Mouse (Mus musculus) CH12.LX (cell line): ENCODE results near the gene Dna2. TPM values are rescaled to one million over a fixed set of nuclear protein-coding genes. Genes with fewer than 3 reads are reported as not detected.

Source experiments
- DNase-seq: peaks from one replicate; pipeline ENCODE4 v3.0.0-alpha.2; 2013; ENCODE audit errors: extremely low read depth
- H3K27ac ChIP-seq: 2 replicates; pipeline ENCODE4 v1.5.1; 2012; ENCODE audit warnings: low read depth, mild to moderate bottlenecking, control low read depth, moderate library complexity; ENCODE audit not compliant: insufficient read depth
- H3K27me3 ChIP-seq: replicated peaks from 2 replicates; pipeline ENCODE3; 2012; ENCODE audit warnings: inconsistent platforms
- H3K36me3 ChIP-seq, 2 experiments: replicated peaks in 1 of 2; 2 replicates each; pipeline versions ENCODE3 to v1.6.1; 2012; ENCODE audit warnings: inconsistent platforms in 1 of 2, low read length in 1 of 2, mild to moderate bottlenecking in 1 of 2, mixed read lengths in 1 of 2, moderate library complexity in 1 of 2; ENCODE audit not compliant: control insufficient read depth in 1 of 2, insufficient read depth in 1 of 2
- H3K4me1 ChIP-seq, 2 experiments: 2 replicates each; pipeline ENCODE4 v1.6.1; 2012; ENCODE audit warnings: inconsistent platforms in 1 of 2, moderate library complexity in 1 of 2; ENCODE audit not compliant: insufficient read depth in 2 of 2, control insufficient read depth in 1 of 2
- H3K4me2 ChIP-seq: 2 replicates; pipeline ENCODE4 v1.6.1; 2012; ENCODE audit warnings: low read depth, mild to moderate bottlenecking, control low read depth; ENCODE audit not compliant: poor library complexity, insufficient read depth, severe bottlenecking
- H3K4me3 ChIP-seq, 3 experiments: fragments of 150-350 bp in 1 of 3; sonication (generic) in 1 of 3; replicated peaks in 1 of 3; 2 replicates each; pipeline versions ENCODE3 to v1.5.1; 2011 to 2012; ENCODE audit warnings: low read depth in 2 of 3, low read length in 2 of 3, mild to moderate bottlenecking in 2 of 3, moderate library complexity in 2 of 3, control low read depth in 1 of 3, improper control_type of control experiment in 1 of 3, inconsistent platforms in 1 of 3, mixed read lengths in 1 of 3; ENCODE audit not compliant: poor library complexity in 1 of 3
- H3K79me2 ChIP-seq: replicated peaks from 2 replicates; pipeline ENCODE4 v1.6.1; 2012; ENCODE audit warnings: mild to moderate bottlenecking, moderate library complexity; ENCODE audit not compliant: control insufficient read depth, poor library complexity, insufficient read depth, severe bottlenecking; ENCODE audit errors: extremely low read depth
- H3K9ac ChIP-seq: 2 replicates; pipeline ENCODE4 v1.6.1; 2012; ENCODE audit warnings: low read depth, mild to moderate bottlenecking, control low read depth, moderate library complexity; ENCODE audit not compliant: insufficient read depth
- H3K9me3 ChIP-seq: replicated peaks from 2 replicates; pipeline ENCODE3; 2012; ENCODE audit warnings: low read length, inconsistent platforms, mixed read lengths
- BHLHE40 ChIP-seq: IDR thresholded peaks from 2 replicates; pipeline ENCODE4 v1.6.1; 2011; ENCODE audit warnings: mild to moderate bottlenecking, low read depth, low read length, improper control_type of control experiment
- CHD1 ChIP-seq: IDR thresholded peaks from 2 replicates; pipeline ENCODE4 v1.6.1; 2012; ENCODE audit warnings: low read depth, low read length, improper control_type of control experiment, inconsistent platforms
- CHD2 ChIP-seq: IDR thresholded peaks from 2 replicates; pipeline ENCODE4 v1.6.1; 2011; ENCODE audit warnings: low read length, improper control_type of control experiment
- CTCF ChIP-seq, 2 experiments: IDR thresholded peaks in 1 of 2; conservative IDR thresholded peaks in 1 of 2; 2 replicates each; pipeline ENCODE4 v1.5.1; 2011 to 2012; ENCODE audit warnings: low read depth in 2 of 2, low read length in 2 of 2, improper control_type of control experiment in 1 of 2, inconsistent platforms in 1 of 2, mild to moderate bottlenecking in 1 of 2, moderate library complexity in 1 of 2
- E2F4 ChIP-seq: IDR thresholded peaks from 2 replicates; pipeline ENCODE4 v1.6.1; 2011; ENCODE audit warnings: low read depth, low read length, improper control_type of control experiment; ENCODE audit not compliant: insufficient replicate concordance
- EP300 ChIP-seq: IDR thresholded peaks from 2 replicates; pipeline ENCODE4 v1.6.1; 2011; ENCODE audit warnings: low read length, improper control_type of control experiment
- ETS1 ChIP-seq: conservative IDR thresholded peaks from 2 replicates; pipeline ENCODE4 v1.6.1; 2012; ENCODE audit warnings: low read depth, mild to moderate bottlenecking, inconsistent platforms, low read length, improper control_type of control experiment, moderate library complexity
- GABPA ChIP-seq: IDR thresholded peaks from 2 replicates; pipeline ENCODE4 v1.6.1; 2012; ENCODE audit warnings: low read depth, low read length, improper control_type of control experiment, inconsistent platforms; ENCODE audit not compliant: insufficient replicate concordance
- HCFC1 ChIP-seq: IDR thresholded peaks from 2 replicates; pipeline ENCODE4 v1.6.1; 2012; ENCODE audit warnings: low read depth, mild to moderate bottlenecking, inconsistent platforms, low read length, improper control_type of control experiment
- IRF4 ChIP-seq: IDR thresholded peaks from 2 replicates; pipeline ENCODE4 v1.6.1; 2014; ENCODE audit warnings: low read depth, mild to moderate bottlenecking, inconsistent platforms, low read length, improper control_type of control experiment
- JUN ChIP-seq: IDR thresholded peaks from 2 replicates; pipeline ENCODE4 v1.6.1; 2011; ENCODE audit warnings: low read depth, mild to moderate bottlenecking, low read length, improper control_type of control experiment, moderate library complexity; ENCODE audit not compliant: insufficient read depth
- JUND ChIP-seq: conservative IDR thresholded peaks from 2 replicates; pipeline ENCODE4 v1.6.1; 2011; ENCODE audit warnings: low read depth, low read length, improper control_type of control experiment
- KAT2A ChIP-seq: IDR thresholded peaks from 2 replicates; pipeline ENCODE4 v1.6.1; 2012; ENCODE audit warnings: low read length, improper control_type of control experiment, inconsistent platforms; ENCODE audit not compliant: insufficient replicate concordance
- MAX ChIP-seq: IDR thresholded peaks from 2 replicates; pipeline ENCODE4 v1.6.1; 2011; ENCODE audit warnings: low read length, improper control_type of control experiment
- MEF2A ChIP-seq: IDR thresholded peaks from 2 replicates; pipeline ENCODE4 v1.6.1; 2014; ENCODE audit warnings: low read depth, mild to moderate bottlenecking, inconsistent platforms, low read length, improper control_type of control experiment, borderline replicate concordance
- MYC ChIP-seq: IDR thresholded peaks from 2 replicates; pipeline ENCODE4 v1.6.1; 2011; ENCODE audit warnings: low read depth, mild to moderate bottlenecking, improper control_type of control experiment, low read length
- NELFE ChIP-seq: IDR thresholded peaks from 2 replicates; pipeline ENCODE4 v1.6.1; 2011; ENCODE audit warnings: low read depth, low read length, improper control_type of control experiment
- NRF1 ChIP-seq: IDR thresholded peaks from 2 replicates; pipeline ENCODE4 v1.6.1; 2014; ENCODE audit warnings: low read depth, mild to moderate bottlenecking, inconsistent platforms, low read length, improper control_type of control experiment, moderate library complexity
- POLR2AphosphoS2 ChIP-seq: IDR thresholded peaks from 2 replicates; pipeline ENCODE4 v1.6.1; 2011; ENCODE audit warnings: low read depth, low read length, improper control_type of control experiment
- RAD21 ChIP-seq: IDR thresholded peaks from 2 replicates; pipeline ENCODE4 v1.6.1; 2011; ENCODE audit warnings: low read depth, mild to moderate bottlenecking, low read length, improper control_type of control experiment, moderate library complexity
- RCOR1 ChIP-seq: conservative IDR thresholded peaks from 2 replicates; pipeline ENCODE4 v1.6.1; 2012; ENCODE audit warnings: low read depth, mild to moderate bottlenecking, inconsistent platforms, low read length, improper control_type of control experiment
- SMC3 ChIP-seq: IDR thresholded peaks from 2 replicates; pipeline ENCODE4 v1.6.1; 2011; ENCODE audit warnings: low read depth, low read length, improper control_type of control experiment
- USF2 ChIP-seq: conservative IDR thresholded peaks from 2 replicates; pipeline ENCODE4 v1.6.1; 2011; ENCODE audit warnings: low read depth, low read length, improper control_type of control experiment
- ZC3H11A ChIP-seq: IDR thresholded peaks from 2 replicates; pipeline ENCODE4 v1.6.1; 2012; ENCODE audit warnings: low read depth, mild to moderate bottlenecking, inconsistent platforms, low read length, improper control_type of control experiment
- ZKSCAN1 ChIP-seq: IDR thresholded peaks from 2 replicates; pipeline ENCODE4 v1.6.1; 2012; ENCODE audit warnings: low read depth, inconsistent platforms, low read length, improper control_type of control experiment, borderline replicate concordance
- ZMIZ1 ChIP-seq: IDR thresholded peaks from 2 replicates; pipeline ENCODE4 v1.6.1; 2012; ENCODE audit warnings: low read depth, mild to moderate bottlenecking, inconsistent platforms, low read length, improper control_type of control experiment
- ZNF384 ChIP-seq: IDR thresholded peaks from 2 replicates; pipeline ENCODE4 v1.6.1; 2012; ENCODE audit warnings: low read depth, low read length, improper control_type of control experiment, inconsistent platforms
- dilution Hi-C: fragments of 300-500 bp; cut with MboI; formaldehyde crosslinking; loops from 2 replicates; pipeline ENCODE4 v1.14.3; 2020; ENCODE audit warnings: low sequenced_read_pairs; ENCODE audit not compliant: extremely low pct_unique_long_range_greater_than_20kb, extremely low pct_ligation_motif_present
- in situ Hi-C: fragments of 300-500 bp; cut with MboI; formaldehyde crosslinking; loops from 3 replicates; pipeline ENCODE4 v1.14.3; 2019; ENCODE audit warnings: low sequenced_read_pairs, low pct_ligation_motif_present, low pct_unique_long_range_greater_than_20kb, mixed read lengths
- polyA plus RNA-seq: library from polyadenylated mRNA; unstranded; fragments of >175 nt; gene quantifications from 2 replicates; pipeline ENCODE4 v1.2.1, GENCODE M21; 2012; ENCODE audit warnings: low read depth; ENCODE audit not compliant: insufficient read length
- total RNA-seq, 2 experiments: library from RNA; depleted of rRNA; stranded (reverse); fragments of 300-350 nt in 1 of 2; fragments of >200 nt in 1 of 2; gene quantifications; 2 replicates each; pipeline ENCODE4 v1.2.3; 2012 to 2014

The Dna2 gene
- total and polyA plus RNA-seq, 3 experiments, result 31.7 to 38.6 (median 33.4) TPM

DNA sequence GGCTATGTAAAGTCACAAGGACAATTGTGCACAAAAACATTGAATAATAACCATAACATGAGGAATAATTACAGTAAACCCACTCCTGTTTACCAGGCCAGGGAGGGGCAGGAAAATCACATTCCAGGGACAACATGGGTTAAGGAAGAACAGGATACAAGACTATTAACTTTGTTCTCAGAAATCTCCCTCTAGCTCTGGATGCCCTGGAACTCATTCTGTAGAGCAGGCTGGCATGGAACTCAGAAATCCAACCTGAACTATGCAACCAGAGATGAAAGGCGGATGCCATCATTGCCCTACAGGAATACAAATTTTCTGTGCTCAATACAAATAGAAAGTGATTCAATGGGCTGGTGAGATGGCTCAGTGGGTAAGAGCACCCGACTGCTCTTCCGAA lies 49.4 kb upstream of the Dna2 start:
- no peak overlapping the region for H3K27ac ChIP-seq
- dilution Hi-C loops, result no loop called here

DNA sequence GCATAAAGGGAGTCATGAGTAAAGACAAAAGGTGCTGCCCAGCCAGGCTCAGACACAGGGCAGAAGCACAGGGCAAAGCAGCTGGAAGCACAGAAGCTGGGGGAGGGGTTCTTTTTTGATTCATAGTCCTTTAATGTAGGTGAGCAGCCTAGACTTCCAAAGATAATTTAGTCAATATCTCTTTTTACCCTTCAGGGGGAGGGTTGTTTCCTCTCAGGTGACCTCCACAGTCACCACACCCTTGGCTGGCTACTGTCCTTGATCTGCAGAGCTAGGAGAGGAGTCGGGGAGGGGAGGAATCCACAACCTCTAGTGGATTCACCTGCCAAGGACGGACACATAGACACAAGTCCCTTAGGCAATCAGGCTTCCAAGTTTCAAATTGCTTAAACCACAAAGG lies 48.8 kb upstream of the Dna2 start:
- peaks cover 6 to 23% of the 10 kb centered on the region in 2 experiments; a peak in 3 of 4 replicates for H3K4me1 ChIP-seq
- no peaks in the 10 kb centered on the region for H3K36me3 ChIP-seq
- no peak for DNase-seq
- no peak overlapping the region for H3K4me2 ChIP-seq
- H3K27ac ChIP-seq, result no peak overlapping the region
- no peaks in the 10 kb centered on the region for H3K9me3 ChIP-seq
- H3K79me2 ChIP-seq, result no peaks in the 10 kb centered on the region
- no peak for TF ChIP-seq ZC3H11A
- TF ChIP-seq SMC3, result no peak
- no peak for TF ChIP-seq CHD1
- no peak for TF ChIP-seq IRF4
- TF ChIP-seq E2F4, result no peak
- TF ChIP-seq CHD2, result no peak
- no peak for TF ChIP-seq MYC
- no peak for TF ChIP-seq ETS1
- TF ChIP-seq EP300, result no peak
- no peak for TF ChIP-seq HCFC1
- no peak for TF ChIP-seq NELFE
- no peak for TF ChIP-seq JUND
- TF ChIP-seq ZNF384, result no peak
- no peak for TF ChIP-seq ZKSCAN1
- TF ChIP-seq MEF2A, result no peak
- no peak for TF ChIP-seq GABPA
- TF ChIP-seq MAX, result no peak
- no peak for TF ChIP-seq KAT2A
- in situ Hi-C loops (no loop called here), dilution Hi-C loops (no loop called here)
- no peak overlapping the region for H3K4me3 ChIP-seq
- H3K9ac ChIP-seq, result no peak overlapping the region
- no peaks in the 10 kb centered on the region for H3K27me3 ChIP-seq

More for the DNA sequence above, 49.4 kb upstream of the Dna2 start:
- Histone ChIP-seq H3K9me3 (no peaks in the 10 kb centered on the region), H3K79me2 (no peaks in the 10 kb centered on the region), H3K36me3 (no peaks in the 10 kb centered on the region), H3K4me3 (no peak overlapping the region), H3K9ac (no peak overlapping the region), H3K27me3 (no peaks in the 10 kb centered on the region), H3K4me2 (no peak overlapping the region), H3K4me1 (peaks cover 10 to 29% of the 10 kb centered on the region in 2 experiments)
- in situ Hi-C loops, result no loop called here
- no peak for DNase-seq
- TF ChIP-seq NELFE, result no peak
- TF ChIP-seq BHLHE40, result no peak
- no peak for TF ChIP-seq POLR2AphosphoS2
- TF ChIP-seq CHD1, result no peak
- TF ChIP-seq EP300, result no peak
- TF ChIP-seq CHD2, result no peak
- no peak for TF ChIP-seq RAD21
- no peak for TF ChIP-seq MEF2A
- no peak for TF ChIP-seq NRF1
- no peak for TF ChIP-seq E2F4
- no peak for TF ChIP-seq USF2
- TF ChIP-seq ZMIZ1, result no peak
- no peak for TF ChIP-seq GABPA
- TF ChIP-seq IRF4, result no peak
- TF ChIP-seq CTCF (conservative IDR thresholded peaks at IDR 0.05 in 1 of 2, IDR thresholded peaks at IDR 0.05 in 1 of 2; ENCODE audit: low read depth in 2 of 2, low read length in 2 of 2), result no peak
- no peak for TF ChIP-seq RCOR1
- TF ChIP-seq JUN, result no peak
- TF ChIP-seq, all 38 proteins: peak for 0
